Mouse (Mus musculus) kidney, embryonic 15.5 days (tissue): ENCODE measurements around the gene Hsh2d. TPM values are rescaled to one million over a fixed set of nuclear protein-coding genes. Genes with fewer than 3 reads are reported as not detected.

ENCODE experiments used
- ATAC-seq: fragments of 200-750 bp; cut with Nextera tagmentation; replicated peaks from 2 replicates; pipeline ENCODE4 v1.8.0; 2017; ENCODE audit warnings: moderate TSS enrichment; ENCODE audit not compliant: low FRiP score
- H3K27ac ChIP-seq: fragments of 300-500 bp; sonication (generic); 2 replicates; pipeline ENCODE4 v1.5.1; 2015; ENCODE audit warnings: mild to moderate bottlenecking, inconsistent platforms
- H3K27me3 ChIP-seq: fragments of 300-500 bp; sonication (generic); 2 replicates; pipeline ENCODE4 v1.6.1; 2015; ENCODE audit warnings: inconsistent platforms
- H3K36me3 ChIP-seq: fragments of 300-500 bp; sonication (generic); 2 replicates; pipeline ENCODE4 v1.6.1; 2015; ENCODE audit warnings: inconsistent platforms
- H3K4me1 ChIP-seq: fragments of 300-500 bp; sonication (generic); 2 replicates; pipeline ENCODE4 v1.6.1; 2015; ENCODE audit warnings: inconsistent platforms
- H3K4me2 ChIP-seq: fragments of 300-500 bp; sonication (generic); 2 replicates; pipeline ENCODE4 v1.6.1; 2015; ENCODE audit warnings: moderate library complexity, mild to moderate bottlenecking, inconsistent platforms
- H3K4me3 ChIP-seq: fragments of 300-500 bp; sonication (generic); replicated peaks from 2 replicates; pipeline ENCODE4 v1.5.1; 2015; ENCODE audit warnings: mild to moderate bottlenecking, inconsistent platforms
- H3K9ac ChIP-seq: fragments of 300-500 bp; sonication (generic); 2 replicates; pipeline ENCODE4 v1.6.1; 2015; ENCODE audit warnings: mild to moderate bottlenecking, inconsistent platforms
- H3K9me3 ChIP-seq: fragments of 300-500 bp; sonication (generic); replicated peaks from 2 replicates; pipeline ENCODE4 v1.6.1; 2016; ENCODE audit warnings: inconsistent platforms
- WGBS: fragments of 180-500 bp; shearing (Covaris S2); methylation state at CpG from one replicate; pipeline ENCODE4 v1.1.7; 2015; ENCODE audit warnings: mixed read lengths; 5-methylcytosine and 5-hydroxymethylcytosine counted together
- polyA plus RNA-seq: library from polyadenylated mRNA; unstranded; fragments of >200 nt; fragmentation: Nextera tagmentation; extraction: Ambion mirVana; gene quantifications from 2 replicates; pipeline ENCODE4 v1.2.1, GENCODE M21; 2015

Hsh2d gene
- polyA plus RNA-seq, 1 experiment from 2014 or later, result 0.08 TPM

GRCm38 (mm10) chr8:72160007-72160406 lies 29.4 kb upstream of the Hsh2d start:
- Histone ChIP-seq H3K4me2 (peak overlapping the region; percentile 81), H3K27me3 (no peaks in the 10 kb centered on the region), H3K4me1 (peaks cover 26% of the 10 kb centered on the region), H3K36me3 (peaks cover 21% of the 10 kb centered on the region), H3K27ac (no peak overlapping the region), H3K9ac (peak overlapping the region; percentile 46), H3K4me3 (peak overlapping the region; percentile 93), H3K9me3 (no peaks in the 10 kb centered on the region)
- ATAC-seq, result no peak
- 70% methylated on average over 3 of the region's 3 CpGs for WGBS

- Histone ChIP-seq H3K4me1 (peaks cover 26% of the 10 kb centered on the region), H3K9ac (peak within 1 kb of the TSS; percentile 91), H3K4me3 (peak within 1 kb of the TSS; percentile 93), H3K36me3 (peaks cover 26% of the 10 kb centered on the region), H3K9me3 (no peaks in the 10 kb centered on the region), H3K27ac (peak within 1 kb of the TSS; percentile 91), H3K4me2 (peak within 1 kb of the TSS; percentile 81), H3K27me3 (no peaks in the 10 kb centered on the region)
- under 1% methylated on average over 82 of the region's 82 CpGs for WGBS
- peak; percentile 99 for ATAC-seq
Observed at GRCm38 (mm10) chr8:72160707-72161697, 28.4 kb upstream of the Hsh2d start, which contains the start of gene Rab8a. Gene Rab8a, plus strand, starts transcription at chr8:72161200.

DNA sequence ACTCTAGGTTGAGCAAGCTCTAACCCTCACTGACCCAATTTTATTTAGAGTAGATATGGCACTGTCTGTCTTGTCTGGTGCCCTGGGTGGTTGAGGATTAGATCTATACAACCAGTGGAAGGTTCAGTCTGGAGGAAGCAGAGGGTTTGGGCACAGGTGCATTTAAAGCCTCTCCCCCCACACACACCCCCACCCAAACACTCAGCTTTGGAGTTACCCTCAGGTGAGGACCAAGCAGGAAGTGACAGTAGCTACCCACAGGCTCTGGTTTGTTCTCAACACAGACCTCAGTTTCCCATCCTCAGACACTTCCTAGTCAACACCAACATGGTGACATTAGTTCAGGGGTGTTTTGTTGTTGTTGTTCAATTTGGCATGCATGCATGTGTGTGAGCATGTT lies 26.6 kb upstream of the Hsh2d start:
- no peak for ATAC-seq
- Histone ChIP-seq H3K27ac (no peak overlapping the region), H3K9ac (0 out of 2 replicates have a peak overlapping the region, but pooled peaks have one; percentile 91), H3K36me3 (peaks cover 43% of the 10 kb centered on the region), H3K4me3 (peak overlapping the region; percentile 93), H3K4me1 (peaks cover 26% of the 10 kb centered on the region), H3K4me2 (peak overlapping the region; percentile 81), H3K27me3 (no peaks in the 10 kb centered on the region), H3K9me3 (no peaks in the 10 kb centered on the region)

- WGBS, result 94% methylated on average over 3 of the region's 3 CpGs
- no peak overlapping the region for H3K9ac ChIP-seq
- no peaks in the 10 kb centered on the region for H3K9me3 ChIP-seq
- no peaks in the 10 kb centered on the region for H3K27me3 ChIP-seq
- H3K4me2 ChIP-seq, result no peak overlapping the region
- H3K36me3 ChIP-seq, result peaks cover 94% of the 10 kb centered on the region
- no peaks in the 10 kb centered on the region for H3K4me1 ChIP-seq
- no peak overlapping the region for H3K27ac ChIP-seq
- no peak for ATAC-seq
- no peak overlapping the region for H3K4me3 ChIP-seq
Observed at GRCm38 (mm10) chr8:72169098-72169668, 20.3 kb upstream of the Hsh2d start.

GRCm38 (mm10) chr8:72169681-72170249 lies 19.7 kb upstream of the Hsh2d start:
- Histone ChIP-seq H3K9me3 (no peaks in the 10 kb centered on the region), H3K36me3 (peaks cover 94% of the 10 kb centered on the region), H3K4me2 (no peak overlapping the region), H3K27ac (no peak overlapping the region), H3K9ac (no peak overlapping the region), H3K27me3 (no peaks in the 10 kb centered on the region), H3K4me1 (no peaks in the 10 kb centered on the region), H3K4me3 (no peak overlapping the region)
- peak; percentile 43; the same call in 1 of the 2 replicates for ATAC-seq
- WGBS, result 76% methylated on average over 3 of the region's 3 CpGs

DNA sequence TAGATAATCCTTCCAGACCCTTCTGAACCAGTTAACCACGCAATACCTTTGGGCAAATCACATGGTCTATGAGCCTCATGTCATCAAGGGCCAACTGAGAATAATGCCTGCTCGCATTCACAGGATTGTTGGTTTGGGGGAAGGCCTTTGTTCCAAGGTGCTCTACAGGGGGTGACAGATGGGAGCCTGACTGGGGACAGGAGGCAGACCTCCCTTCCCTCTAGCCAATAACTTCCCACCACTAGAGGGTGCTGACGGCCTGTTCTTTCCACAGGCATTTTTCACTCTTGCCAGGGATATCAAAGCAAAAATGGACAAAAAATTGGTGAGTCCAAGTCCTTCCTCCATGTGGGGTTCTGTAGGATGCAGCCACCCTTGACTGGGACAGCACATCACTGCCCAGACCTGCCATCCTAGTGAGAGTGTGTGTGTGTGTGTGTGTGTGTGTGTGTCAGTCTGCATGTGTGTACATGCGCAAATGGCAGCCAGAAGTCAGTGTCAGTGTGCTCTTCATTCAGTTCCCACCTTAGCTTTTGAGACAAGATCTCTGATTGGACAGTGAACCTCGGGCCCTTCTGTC lies 12.0 kb upstream of the Hsh2d start:
- ATAC-seq, result 0 out of 2 replicates have a peak, but pooled peaks have one; percentile 17

GRCm38 (mm10) chr8:72183554-72184202 lies 5.8 kb upstream of the Hsh2d start:
- Histone ChIP-seq H3K4me2 (no peak overlapping the region), H3K27me3 (no peaks in the 10 kb centered on the region), H3K9ac (no peak overlapping the region), H3K27ac (no peak overlapping the region), H3K4me1 (no peaks in the 10 kb centered on the region), H3K4me3 (no peak overlapping the region), H3K36me3 (peaks cover 34% of the 10 kb centered on the region), H3K9me3 (no peaks in the 10 kb centered on the region)
- WGBS, result 83% methylated on average over 2 of the region's 2 CpGs
- ATAC-seq, result no peak

More for the DNA sequence above, 12.0 kb upstream of the Hsh2d start:
- H3K4me1 ChIP-seq, result no peaks in the 10 kb centered on the region
- H3K9me3 ChIP-seq, result no peaks in the 10 kb centered on the region
- H3K4me3 ChIP-seq, result no peak overlapping the region
- no peak overlapping the region for H3K27ac ChIP-seq
- H3K9ac ChIP-seq, result no peak overlapping the region
- H3K36me3 ChIP-seq, result peaks cover 96% of the 10 kb centered on the region
- no peaks in the 10 kb centered on the region for H3K27me3 ChIP-seq
- WGBS, result 67% methylated on average over 5 of the region's 5 CpGs
- H3K4me2 ChIP-seq, result no peak overlapping the region

GRCm38 (mm10) chr8:72187793-72188331 lies 1.6 kb upstream of the Hsh2d start:
- 79% methylated on average over 2 of the region's 2 CpGs for WGBS
- no peak for ATAC-seq

DNA sequence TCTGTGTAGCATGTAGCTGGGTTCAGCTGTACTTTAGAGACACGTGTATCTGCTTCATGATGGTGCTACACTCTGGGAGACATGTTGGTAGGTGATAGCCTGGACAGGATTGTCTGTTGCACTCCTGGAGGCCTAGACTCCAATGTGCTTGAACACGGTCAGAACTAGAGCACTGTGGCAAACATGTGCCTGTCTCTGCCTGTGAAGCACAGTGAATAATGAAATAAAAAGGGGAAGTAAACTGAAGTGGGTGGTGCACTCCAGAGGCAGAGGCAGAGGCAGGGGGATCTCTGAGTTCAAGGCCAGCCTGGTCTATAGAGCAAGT lies 739 bp downstream of the Hsh2d start:
- Histone ChIP-seq H3K27ac (no peak overlapping the region), H3K4me2 (no peak overlapping the region), H3K9ac (no peak overlapping the region), H3K4me3 (no peak overlapping the region), H3K4me1 (no peaks in the 10 kb centered on the region), H3K36me3 (no peaks in the 10 kb centered on the region), H3K27me3 (no peaks in the 10 kb centered on the region), H3K9me3 (no peaks in the 10 kb centered on the region)
- no peak for ATAC-seq
- 92% methylated on average over 2 of the region's 2 CpGs for WGBS

More at GRCm38 (mm10) chr8:72187793-72188331, 1.6 kb upstream of the Hsh2d start:
- no peaks in the 10 kb centered on the region for H3K9me3 ChIP-seq
- H3K36me3 ChIP-seq, result no peaks in the 10 kb centered on the region
- no peaks in the 10 kb centered on the region for H3K4me1 ChIP-seq
- H3K9ac ChIP-seq, result no peak overlapping the region
- H3K4me2 ChIP-seq, result no peak overlapping the region
- no peak overlapping the region for H3K4me3 ChIP-seq
- no peaks in the 10 kb centered on the region for H3K27me3 ChIP-seq
- H3K27ac ChIP-seq, result no peak overlapping the region

DNA sequence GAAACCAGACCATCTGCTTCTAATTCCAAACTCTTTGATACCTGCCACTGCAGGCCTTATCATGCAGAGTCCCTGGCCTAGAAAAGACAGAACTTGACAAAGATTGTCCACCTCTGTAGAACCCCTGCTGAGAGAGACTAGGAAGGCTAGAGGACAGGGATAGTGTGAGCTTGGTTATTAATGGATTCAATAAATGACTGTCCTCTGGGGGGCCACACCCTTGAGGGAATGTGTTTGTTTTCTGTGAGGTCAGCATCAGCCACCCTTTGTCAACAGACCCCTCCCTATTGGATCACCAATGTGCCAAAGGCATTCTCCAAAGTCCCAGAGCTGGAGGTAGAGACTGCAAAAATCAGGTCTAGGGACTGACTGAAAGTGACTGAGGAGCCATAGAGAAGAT lies 2.6 kb downstream of the Hsh2d start:
- no peak for ATAC-seq
- Histone ChIP-seq H3K4me3 (no peak overlapping the region), H3K4me2 (no peak overlapping the region)

GRCm38 (mm10) chr8:72197997-72198396 lies 8.6 kb downstream of the Hsh2d start:
- no peak overlapping the region for H3K9ac ChIP-seq
- no peak for ATAC-seq
- no peaks in the 10 kb centered on the region for H3K4me1 ChIP-seq
- no peak overlapping the region for H3K4me3 ChIP-seq
- no peaks in the 10 kb centered on the region for H3K36me3 ChIP-seq
- no peak overlapping the region for H3K27ac ChIP-seq
- whole genome bisulfite sequencing, result 67% methylated on average over 8 of the region's 8 CpGs
- no peak overlapping the region for H3K4me2 ChIP-seq
- no peaks in the 10 kb centered on the region for H3K27me3 ChIP-seq
- peaks cover 6% of the 10 kb centered on the region; the same call in 1 of the 2 replicates for H3K9me3 ChIP-seq

More for the DNA sequence above, 2.6 kb downstream of the Hsh2d start:
- Histone ChIP-seq H3K36me3 (no peaks in the 10 kb centered on the region), H3K9ac (no peak overlapping the region), H3K27ac (no peak overlapping the region), H3K4me1 (no peaks in the 10 kb centered on the region), H3K9me3 (no peaks in the 10 kb centered on the region), H3K27me3 (no peaks in the 10 kb centered on the region)
